Mouse (Mus musculus) stomach, postnatal 0 days (tissue): ENCODE data around the gene Dnajb5. TPM values are rescaled to one million over a fixed set of nuclear protein-coding genes. Genes with fewer than 3 reads are reported as not detected.
A peak's percentile ranks its signal among the peaks of the same experiment; 100 is the strongest.
"Not testable (repeated sequence)": the region's sequence is repeated elsewhere in the genome, so short reads cannot be mapped to it uniquely, and the experiment has no call there.

Source experiments
- ATAC-seq: fragments of 200-750 bp; cut with Nextera tagmentation; 2 replicates; pipeline ENCODE4 v1.8.0; 2017; ENCODE audit not compliant: low FRiP score, low TSS enrichment
- DNase-seq: peaks from one replicate; pipeline ENCODE4 v3.0.0-alpha.2; 2016; ENCODE audit warnings: low spot score
- H3K27ac ChIP-seq: fragments of 300-500 bp; sonication (generic); replicated peaks from 2 replicates; pipeline ENCODE4 v1.5.1; 2014; ENCODE audit warnings: mild to moderate bottlenecking, control low read depth
- H3K27me3 ChIP-seq: fragments of 300-500 bp; sonication (generic); 2 replicates; pipeline ENCODE4 v1.6.1; 2014; ENCODE audit warnings: low read length; ENCODE audit not compliant: control insufficient read depth, insufficient read depth
- H3K36me3 ChIP-seq: fragments of 300-500 bp; sonication (generic); 2 replicates; pipeline ENCODE4 v1.6.1; 2014; ENCODE audit warnings: low read length, mixed read lengths; ENCODE audit not compliant: control insufficient read depth, insufficient read depth
- H3K4me1 ChIP-seq: fragments of 300-500 bp; sonication (generic); replicated peaks from 2 replicates; pipeline ENCODE4 v1.6.1; 2014; ENCODE audit warnings: antibody characterized with exemption; ENCODE audit not compliant: control insufficient read depth, insufficient read depth
- H3K4me2 ChIP-seq: fragments of 300-500 bp; sonication (generic); replicated peaks from 2 replicates; pipeline ENCODE4 v1.6.1; 2014; ENCODE audit warnings: low read depth, mild to moderate bottlenecking, control low read depth, moderate library complexity
- H3K4me3 ChIP-seq: fragments of 300-500 bp; sonication (generic); 2 replicates; pipeline ENCODE4 v1.5.1; 2014; ENCODE audit warnings: low read depth, low read length, control low read depth
- H3K9ac ChIP-seq: fragments of 300-500 bp; sonication (generic); 2 replicates; pipeline ENCODE4 v1.6.1; 2014; ENCODE audit warnings: mild to moderate bottlenecking, low read length, control low read depth, mixed read lengths
- H3K9me3 ChIP-seq: fragments of 300-500 bp; sonication (generic); 2 replicates; pipeline ENCODE4 v1.6.1; 2016; ENCODE audit warnings: low read length; ENCODE audit not compliant: control insufficient read depth
- CTCF ChIP-seq: IDR thresholded peaks from 2 replicates; pipeline ENCODE4 v1.5.1; 2016; ENCODE audit warnings: antibody characterized with exemption, low read depth, mild to moderate bottlenecking, moderate library complexity
- EP300 ChIP-seq: optimal IDR thresholded peaks from 2 replicates; pipeline ENCODE3; 2016; ENCODE audit warnings: antibody characterized with exemption
- WGBS: fragments of 180-500 bp; shearing (Covaris S2); extraction: QIAGEN DNeasy Blood & Tissue Kit; methylation state at CpG from one replicate; pipeline ENCODE4 v1.1.7; 2014; 5-methylcytosine and 5-hydroxymethylcytosine counted together
- polyA plus RNA-seq: library from polyadenylated mRNA; unstranded; fragments of >200 nt; fragmentation: Nextera tagmentation; extraction: Ambion mirVana; gene quantifications from 2 replicates; pipeline ENCODE4 v1.2.1, GENCODE M21; 2015

The Dnajb5 gene
- polyA plus RNA-seq, 1 experiment from 2014 or later: 9.4 TPM

- no peaks in the 10 kb centered on the region for H3K9me3 ChIP-seq
- TF ChIP-seq EP300 (no peak), CTCF (peak; percentile 47; the same call in 1 of the 2 replicates)
- H3K4me3 ChIP-seq: no peak overlapping the region
- no peak overlapping the region for H3K9ac ChIP-seq
- DNase-seq (no peak), ATAC-seq (no peak)
- no peaks in the 10 kb centered on the region for H3K27me3 ChIP-seq
- H3K4me1 ChIP-seq: no peaks in the 10 kb centered on the region
- WGBS: 86% methylated on average over 4 of the region's 4 CpGs
- no peak overlapping the region for H3K4me2 ChIP-seq
- no peak overlapping the region for H3K27ac ChIP-seq
- H3K36me3 ChIP-seq: no peaks in the 10 kb centered on the region; the same call in 1 of the 2 replicates
These were observed 28.4 kb downstream of the Dnajb5 start for GRCm38 (mm10) chr4:42978062-42978461.

- not testable (repeated sequence) for DNase-seq, H3K4me1 ChIP-seq, H3K36me3 ChIP-seq, H3K4me2 ChIP-seq, H3K27me3 ChIP-seq, H3K9ac ChIP-seq, H3K27ac ChIP-seq, H3K4me3 ChIP-seq, H3K9me3 ChIP-seq, ATAC-seq
- WGBS: 88% methylated on average over 7 of the region's 8 CpGs
These were observed 30.9 kb downstream of the Dnajb5 start for GRCm38 (mm10) chr4:42980467-42980866.

- 67% methylated on average over 1 of the region's 1 CpGs for WGBS
- ATAC-seq (no peak), DNase-seq (no peak)
- Histone ChIP-seq H3K4me2 (no peak overlapping the region), H3K4me3 (no peak overlapping the region), H3K9ac (no peak overlapping the region), H3K4me1 (no peaks in the 10 kb centered on the region), H3K36me3 (peaks cover 33% of the 10 kb centered on the region), H3K27ac (no peak overlapping the region), H3K9me3 (no peaks in the 10 kb centered on the region), H3K27me3 (no peaks in the 10 kb centered on the region)
- peak; percentile 49 for TF ChIP-seq CTCF
- no peak for TF ChIP-seq EP300
These were observed 38.7 kb downstream of the Dnajb5 start for GRCm38 (mm10) chr4:42988296-42988695.

- Histone ChIP-seq H3K36me3 (0 out of 2 replicates have a peak, but pooled peaks cover 2% of the 10 kb centered on the region), H3K27ac (no peak overlapping the region), H3K27me3 (no peaks in the 10 kb centered on the region), H3K9me3 (no peaks in the 10 kb centered on the region), H3K4me2 (0 out of 2 replicates have a peak overlapping the region, but pooled peaks have one; percentile 64), H3K4me1 (0 out of 2 replicates have a peak, but pooled peaks cover 5% of the 10 kb centered on the region), H3K9ac (no peak overlapping the region; the same call in 1 of the 2 replicates), H3K4me3 (no peak overlapping the region)
- DNase-seq: no peak
- no peak for ATAC-seq
- 31% methylated on average over 2 of the region's 2 CpGs for WGBS
- TF ChIP-seq EP300 (no peak), CTCF (no peak)
These were observed 48.4 kb downstream of the Dnajb5 start for GRCm38 (mm10) chr4:42998022-42998421.

- TF ChIP-seq EP300 (peak; percentile 44), CTCF (peak; percentile 55)
- Histone ChIP-seq H3K9me3 (no peaks in the 10 kb centered on the region), H3K4me1 (0 out of 2 replicates have a peak, but pooled peaks cover 5% of the 10 kb centered on the region), H3K36me3 (no peaks in the 10 kb centered on the region), H3K27me3 (no peaks in the 10 kb centered on the region), H3K9ac (peak overlapping the region; percentile 98), H3K4me3 (peak overlapping the region; percentile 95), H3K4me2 (peak overlapping the region; percentile 64), H3K27ac (peak overlapping the region; percentile 100)
- WGBS: under 1% methylated on average over 49 of the region's 51 CpGs
- DNase-seq: peak; percentile 86
- ATAC-seq: peak; percentile 72
These were observed 50.0 kb downstream of the Dnajb5 start for GRCm38 (mm10) chr4:42999451-43000140.

- H3K27me3 ChIP-seq, H3K36me3 ChIP-seq, H3K9me3 ChIP-seq, H3K4me1 ChIP-seq: not testable (repeated sequence)
- H3K4me2 ChIP-seq: peak within 1 kb of the TSS; percentile 64
- H3K4me3 ChIP-seq: peak within 1 kb of the TSS; percentile 95
- peak; percentile 99 for ATAC-seq
- WGBS: under 1% methylated on average over 47 of the region's 56 CpGs
- DNase-seq: peak; percentile 99
- H3K27ac ChIP-seq: peak within 1 kb of the TSS; percentile 100
- H3K9ac ChIP-seq: peak within 1 kb of the TSS; percentile 98
These were observed 50.8 kb downstream of the Dnajb5 start, which contains the start of gene Vcp for GRCm38 (mm10) chr4:43000141-43000986. Vcp (minus strand) TSS chr4:43000507.
